Mouse (Mus musculus) embryonic facial prominence, embryonic 13.5 days (tissue): ENCODE data around the gene 1700028K03Rik. TPM values are rescaled to one million over a fixed set of nuclear protein-coding genes. Genes with fewer than 3 reads are reported as not detected.

ENCODE experiments used
- ATAC-seq: fragments of 200-750 bp; cut with Nextera tagmentation; 2 replicates; pipeline ENCODE4 v1.8.0; 2017; ENCODE audit warnings: low read depth; ENCODE audit not compliant: insufficient number of reproducible peaks, insufficient read depth, low FRiP score, low TSS enrichment
- H3K27ac ChIP-seq: fragments of 300-500 bp; sonication (generic); 2 replicates; pipeline ENCODE4 v1.5.1; 2015; ENCODE audit warnings: moderate library complexity, mild to moderate bottlenecking, inconsistent platforms
- H3K27me3 ChIP-seq: fragments of 300-500 bp; sonication (generic); 2 replicates; pipeline ENCODE4 v1.6.1; 2015; ENCODE audit warnings: mild to moderate bottlenecking, inconsistent platforms
- H3K36me3 ChIP-seq: fragments of 300-500 bp; sonication (generic); 2 replicates; pipeline ENCODE4 v1.6.1; 2015; ENCODE audit warnings: mild to moderate bottlenecking, inconsistent platforms
- H3K4me1 ChIP-seq: fragments of 300-500 bp; sonication (generic); 2 replicates; pipeline ENCODE4 v1.6.1; 2015; ENCODE audit warnings: inconsistent platforms
- H3K4me2 ChIP-seq: fragments of 300-500 bp; sonication (generic); 2 replicates; pipeline ENCODE4 v1.6.1; 2015; ENCODE audit warnings: moderate library complexity, mild to moderate bottlenecking, inconsistent platforms
- H3K4me3 ChIP-seq: fragments of 300-500 bp; sonication (generic); 2 replicates; pipeline ENCODE4 v1.5.1; 2015; ENCODE audit warnings: mild to moderate bottlenecking, inconsistent platforms
- H3K9ac ChIP-seq: fragments of 300-500 bp; sonication (generic); 2 replicates; pipeline ENCODE4 v1.6.1; 2015; ENCODE audit warnings: mild to moderate bottlenecking, inconsistent platforms
- H3K9me3 ChIP-seq: fragments of 300-500 bp; sonication (generic); 2 replicates; pipeline ENCODE4 v1.6.1; 2016; ENCODE audit warnings: inconsistent platforms
- WGBS: fragments of 180-500 bp; shearing (Covaris S2); methylation state at CpG from one replicate; pipeline ENCODE4 v1.1.7; 2015; ENCODE audit warnings: mixed read lengths; 5-methylcytosine and 5-hydroxymethylcytosine counted together
- polyA plus RNA-seq: library from polyadenylated mRNA; unstranded; fragments of >200 nt; fragmentation: Nextera tagmentation; extraction: Ambion mirVana; gene quantifications from 2 replicates; pipeline ENCODE4 v1.2.1, GENCODE M21; 2015

1700028K03Rik gene
- polyA plus RNA-seq, 1 experiment from 2014 or later, result 0.18 TPM

DNA sequence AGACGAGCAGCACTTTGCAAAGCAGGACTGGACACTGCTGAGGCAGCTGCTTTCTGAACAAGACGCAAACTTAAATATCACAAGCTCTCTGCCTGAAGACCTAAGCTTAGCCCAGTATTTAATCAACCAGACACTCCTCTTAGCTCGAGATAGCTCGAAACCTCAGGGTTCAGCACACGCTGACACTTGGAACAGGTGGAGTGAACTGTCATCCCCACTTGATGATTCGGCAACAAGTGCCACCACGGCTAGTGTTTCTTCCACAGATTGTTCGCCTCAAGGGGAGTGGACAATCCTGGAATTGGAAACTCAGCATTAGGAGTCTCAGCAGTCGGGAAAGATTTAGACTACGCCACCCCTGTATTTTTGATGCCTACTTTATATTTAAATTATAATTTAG is 24.0 kb upstream of the 1700028K03Rik start:
- Histone ChIP-seq H3K36me3 (peaks cover 7% of the 10 kb centered on the region), H3K4me1 (no peaks in the 10 kb centered on the region), H3K4me2 (no peak overlapping the region), H3K27ac (no peak overlapping the region), H3K4me3 (no peak overlapping the region), H3K9ac (no peak overlapping the region), H3K27me3 (no peaks in the 10 kb centered on the region), H3K9me3 (no peaks in the 10 kb centered on the region)
- ATAC-seq, result no peak
- 84% methylated on average over 10 of the region's 10 CpGs for whole genome bisulfite sequencing

- Histone ChIP-seq H3K4me1 (no peaks in the 10 kb centered on the region), H3K27ac (no peak overlapping the region), H3K9ac (no peak overlapping the region), H3K9me3 (no peaks in the 10 kb centered on the region), H3K27me3 (no peaks in the 10 kb centered on the region), H3K4me2 (no peak overlapping the region), H3K36me3 (peaks cover 5% of the 10 kb centered on the region), H3K4me3 (no peak overlapping the region)
- 63% methylated on average over 2 of the region's 2 CpGs for WGBS
- no peak for ATAC-seq
Measured at GRCm38 (mm10) chr5:107511326-107511725, 23.2 kb upstream of the 1700028K03Rik start.

DNA sequence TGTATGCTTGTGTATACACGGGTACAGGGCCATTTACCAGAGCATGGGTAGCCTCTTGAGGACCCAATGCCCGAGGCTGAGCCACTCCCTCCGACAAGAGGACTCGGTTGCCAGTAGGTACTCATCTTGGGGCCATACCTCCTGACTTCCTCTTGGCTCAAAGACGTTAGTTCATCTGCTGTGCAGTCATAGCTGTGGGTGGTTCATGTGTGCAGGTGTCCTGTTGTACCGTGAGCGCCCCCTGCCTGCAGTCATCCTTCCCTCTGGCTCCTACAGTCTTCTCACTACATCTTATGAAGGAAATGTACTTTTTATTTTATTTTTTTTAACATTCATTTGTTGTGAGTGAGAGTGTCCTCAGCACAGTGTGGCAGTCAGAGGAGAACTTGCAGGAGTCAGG is 20.9 kb upstream of the 1700028K03Rik start:
- no peaks in the 10 kb centered on the region for H3K27me3 ChIP-seq
- H3K9me3 ChIP-seq, result no peaks in the 10 kb centered on the region
- H3K4me2 ChIP-seq, result no peak overlapping the region
- WGBS, result 50% methylated on average over 7 of the region's 7 CpGs
- H3K4me1 ChIP-seq, result no peaks in the 10 kb centered on the region
- H3K9ac ChIP-seq, result no peak overlapping the region
- H3K36me3 ChIP-seq, result no peaks in the 10 kb centered on the region
- no peak overlapping the region for H3K27ac ChIP-seq
- no peak for ATAC-seq
- H3K4me3 ChIP-seq, result no peak overlapping the region

- no peaks in the 10 kb centered on the region for H3K27me3 ChIP-seq
- H3K4me3 ChIP-seq, result no peak overlapping the region
- 90% methylated on average over 3 of the region's 3 CpGs for WGBS
- no peak overlapping the region for H3K9ac ChIP-seq
- H3K4me2 ChIP-seq, result no peak overlapping the region
- no peak for ATAC-seq
- no peaks in the 10 kb centered on the region for H3K9me3 ChIP-seq
- no peak overlapping the region for H3K27ac ChIP-seq
- no peaks in the 10 kb centered on the region for H3K4me1 ChIP-seq
- no peaks in the 10 kb centered on the region for H3K36me3 ChIP-seq
Measured at GRCm38 (mm10) chr5:107515453-107515852, 19.1 kb upstream of the 1700028K03Rik start.

GRCm38 (mm10) chr5:107516087-107516486 is 18.4 kb upstream of the 1700028K03Rik start:
- Histone ChIP-seq H3K9ac (no peak overlapping the region), H3K27me3 (no peaks in the 10 kb centered on the region), H3K4me3 (no peak overlapping the region), H3K36me3 (no peaks in the 10 kb centered on the region), H3K27ac (no peak overlapping the region), H3K4me2 (no peak overlapping the region), H3K9me3 (no peaks in the 10 kb centered on the region), H3K4me1 (no peaks in the 10 kb centered on the region)
- no peak for ATAC-seq
- WGBS, result 93% methylated on average over 1 of the region's 1 CpGs

DNA sequence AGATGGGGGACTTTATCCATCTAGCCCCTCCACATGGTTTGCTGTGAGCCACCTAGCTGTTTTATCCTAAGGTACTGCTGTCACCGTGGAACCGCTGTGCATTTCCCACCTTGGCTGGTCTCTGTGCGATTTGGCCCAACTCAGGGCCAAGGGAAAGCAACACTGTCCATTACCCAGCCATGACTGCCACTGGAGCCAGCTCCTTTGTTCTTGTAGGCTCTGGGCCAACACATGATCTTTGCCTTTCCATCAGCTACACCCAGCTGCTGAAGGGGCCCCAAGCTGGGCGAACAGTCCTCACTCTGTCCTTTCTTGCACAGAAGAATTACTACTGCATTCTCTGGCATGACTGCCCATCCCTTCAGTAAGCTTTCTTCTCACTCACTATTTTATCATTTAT is 15.9 kb upstream of the 1700028K03Rik start:
- Histone ChIP-seq H3K9ac (no peak overlapping the region), H3K9me3 (no peaks in the 10 kb centered on the region), H3K36me3 (no peaks in the 10 kb centered on the region), H3K4me1 (no peaks in the 10 kb centered on the region), H3K4me3 (no peak overlapping the region), H3K27ac (no peak overlapping the region), H3K27me3 (no peaks in the 10 kb centered on the region), H3K4me2 (no peak overlapping the region)
- no peak for ATAC-seq
- WGBS, result 92% methylated on average over 4 of the region's 4 CpGs

GRCm38 (mm10) chr5:107521386-107521785 is 13.1 kb upstream of the 1700028K03Rik start:
- WGBS, result 92% methylated on average over 6 of the region's 6 CpGs
- no peak overlapping the region for H3K4me3 ChIP-seq
- no peaks in the 10 kb centered on the region for H3K4me1 ChIP-seq
- no peaks in the 10 kb centered on the region for H3K9me3 ChIP-seq
- H3K9ac ChIP-seq, result no peak overlapping the region
- H3K27ac ChIP-seq, result no peak overlapping the region
- ATAC-seq, result no peak
- H3K36me3 ChIP-seq, result no peaks in the 10 kb centered on the region
- no peaks in the 10 kb centered on the region for H3K27me3 ChIP-seq
- H3K4me2 ChIP-seq, result no peak overlapping the region

DNA sequence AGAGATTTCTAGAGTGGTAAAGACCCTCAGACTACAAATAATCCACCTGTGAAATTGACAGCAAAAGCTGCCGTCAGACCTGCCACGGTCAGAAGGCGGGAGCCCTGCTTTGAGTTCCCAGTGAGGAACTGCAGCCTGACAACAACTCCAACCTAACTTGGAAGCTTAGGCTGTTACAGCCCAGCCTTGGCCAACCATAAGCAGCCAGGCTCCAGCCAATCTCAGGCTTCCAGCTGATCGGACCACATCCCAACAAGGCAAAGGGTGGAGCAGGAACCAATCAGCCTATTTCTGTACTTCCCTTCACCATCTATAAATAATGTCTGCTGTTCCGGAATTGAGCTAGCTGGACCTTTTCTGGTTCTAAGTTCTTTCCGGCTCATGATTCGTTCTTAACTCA is 12.6 kb upstream of the 1700028K03Rik start:
- no peaks in the 10 kb centered on the region for H3K36me3 ChIP-seq
- no peak overlapping the region for H3K9ac ChIP-seq
- no peaks in the 10 kb centered on the region for H3K9me3 ChIP-seq
- WGBS, result 76% methylated on average over 7 of the region's 7 CpGs
- H3K4me1 ChIP-seq, result no peaks in the 10 kb centered on the region
- no peak overlapping the region for H3K4me2 ChIP-seq
- no peak for ATAC-seq
- H3K27me3 ChIP-seq, result no peaks in the 10 kb centered on the region
- H3K4me3 ChIP-seq, result no peak overlapping the region
- H3K27ac ChIP-seq, result no peak overlapping the region

GRCm38 (mm10) chr5:107524281-107524680 is 10.2 kb upstream of the 1700028K03Rik start:
- Histone ChIP-seq H3K9ac (no peak overlapping the region), H3K27me3 (no peaks in the 10 kb centered on the region), H3K4me2 (no peak overlapping the region), H3K27ac (no peak overlapping the region), H3K9me3 (no peaks in the 10 kb centered on the region), H3K4me3 (no peak overlapping the region), H3K4me1 (no peaks in the 10 kb centered on the region), H3K36me3 (no peaks in the 10 kb centered on the region)
- 76% methylated on average over 10 of the region's 10 CpGs for WGBS
- ATAC-seq, result no peak

- no peak for ATAC-seq
- Histone ChIP-seq H3K4me3 (no peak overlapping the region), H3K27ac (no peak overlapping the region), H3K4me1 (no peaks in the 10 kb centered on the region), H3K27me3 (no peaks in the 10 kb centered on the region), H3K36me3 (no peaks in the 10 kb centered on the region), H3K4me2 (no peak overlapping the region), H3K9me3 (no peaks in the 10 kb centered on the region), H3K9ac (no peak overlapping the region)
- 85% methylated on average over 3 of the region's 3 CpGs for WGBS
Measured at GRCm38 (mm10) chr5:107528856-107529255, 5.7 kb upstream of the 1700028K03Rik start.

- Histone ChIP-seq H3K36me3 (no peaks in the 10 kb centered on the region), H3K9me3 (no peaks in the 10 kb centered on the region), H3K27me3 (no peaks in the 10 kb centered on the region), H3K4me2 (no peak overlapping the region), H3K27ac (no peak overlapping the region), H3K4me1 (no peaks in the 10 kb centered on the region), H3K4me3 (no peak overlapping the region), H3K9ac (no peak overlapping the region)
- no peak for ATAC-seq
- 66% methylated on average over 2 of the region's 2 CpGs for WGBS
Measured at GRCm38 (mm10) chr5:107533590-107533989, 919 bp upstream of the 1700028K03Rik start.

DNA sequence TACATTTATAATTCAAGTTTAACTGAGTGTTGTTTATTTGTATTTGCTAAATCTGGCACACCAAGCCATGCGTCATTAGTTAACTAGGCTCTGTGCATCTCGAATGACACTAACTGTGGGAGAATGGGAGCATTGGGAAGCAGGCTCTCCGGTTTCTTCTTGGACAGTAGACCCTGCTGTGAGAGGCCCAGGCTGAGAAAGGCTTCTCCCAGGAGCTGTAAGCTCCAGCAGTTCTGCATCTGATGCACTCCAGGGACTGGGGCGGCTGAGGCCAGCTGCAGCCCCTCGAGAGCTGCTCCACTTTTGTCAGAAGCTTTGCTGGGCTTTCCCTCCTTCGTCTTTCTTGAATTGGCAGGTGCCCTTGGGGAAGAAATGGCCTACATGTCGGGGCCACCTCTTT is 7.2 kb downstream of the 1700028K03Rik start:
- Histone ChIP-seq H3K4me2 (no peak overlapping the region), H3K4me3 (no peak overlapping the region), H3K27me3 (no peaks in the 10 kb centered on the region), H3K36me3 (no peaks in the 10 kb centered on the region), H3K9ac (no peak overlapping the region), H3K27ac (no peak overlapping the region), H3K4me1 (0 out of 2 replicates have a peak, but pooled peaks cover 4% of the 10 kb centered on the region), H3K9me3 (no peaks in the 10 kb centered on the region)
- no peak for ATAC-seq
- WGBS, result 33% methylated on average over 7 of the region's 7 CpGs

- H3K4me3 ChIP-seq, result no peak overlapping the region
- H3K36me3 ChIP-seq, result peaks cover 15% of the 10 kb centered on the region
- WGBS, result 81% methylated on average over 4 of the region's 4 CpGs
- ATAC-seq, result no peak
- H3K4me2 ChIP-seq, result no peak overlapping the region
- 0 out of 2 replicates have a peak, but pooled peaks cover 4% of the 10 kb centered on the region for H3K4me1 ChIP-seq
- H3K27ac ChIP-seq, result no peak overlapping the region
- H3K9ac ChIP-seq, result no peak overlapping the region
- no peaks in the 10 kb centered on the region for H3K27me3 ChIP-seq
- H3K9me3 ChIP-seq, result no peaks in the 10 kb centered on the region
Measured at GRCm38 (mm10) chr5:107545927-107546326, 11.4 kb downstream of the 1700028K03Rik start.
